In the genomic region with DNA sequence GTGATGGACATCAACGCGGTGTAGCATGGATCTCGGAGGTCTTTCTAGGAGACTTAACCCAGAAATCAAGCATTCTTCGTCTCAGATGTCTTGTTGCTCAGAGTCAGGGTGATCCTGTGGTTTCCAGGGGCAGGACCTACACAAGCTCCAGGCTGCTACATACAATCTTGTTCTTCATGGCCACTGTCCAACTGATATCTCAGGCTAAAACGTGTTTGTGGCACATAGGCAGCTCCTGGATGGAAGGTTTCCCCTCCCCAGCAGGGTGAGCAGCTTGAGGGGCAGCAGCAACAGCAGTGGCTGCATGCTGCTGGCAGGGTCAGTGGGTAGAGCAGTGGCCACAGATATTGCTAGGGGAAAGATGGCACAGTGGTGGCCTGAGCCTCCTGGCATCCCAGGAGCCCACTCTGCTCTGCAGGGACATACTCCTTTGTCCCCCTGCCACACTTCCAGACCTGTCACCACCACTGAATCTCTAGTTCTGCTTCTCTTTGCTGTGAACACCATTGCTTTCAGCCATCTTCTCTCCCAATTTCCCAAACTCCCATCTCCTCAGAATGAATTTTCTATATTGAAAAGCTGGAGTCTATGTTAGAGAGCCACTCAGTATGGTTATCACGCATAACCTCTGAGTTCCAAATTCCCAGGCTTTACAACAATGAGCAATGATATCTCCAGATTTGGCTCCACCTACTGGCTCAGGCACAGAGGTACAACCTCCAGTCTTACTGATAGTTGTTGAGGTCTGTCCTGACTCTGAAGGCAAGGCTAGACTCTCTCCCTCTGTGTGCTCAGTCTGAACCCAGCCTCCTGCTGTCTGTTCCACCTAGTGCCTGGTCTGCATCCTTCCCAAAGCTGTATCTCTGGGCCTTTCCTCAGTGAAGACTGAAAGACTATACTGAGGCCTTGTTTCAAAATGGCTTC, we compare ENCODE assay signal across 8 mouse cellular contexts. TPM values are rescaled to one million over a fixed set of nuclear protein-coding genes. Genes with fewer than 3 reads are reported as not detected.
DNase-seq lines count a peak whose midpoint lies in the region; ATAC-seq lines count a peak whose summit lies in the region.
"Had no signal": no experiment of that assay in that cellular context is flagged by ENCODE, and none has a peak within 500 bp of the region (broad histone marks: within the 10 kb centered on the region; RNA-seq: fewer than 3 reads in every experiment).

No protein-coding gene starts in this region.

- H3K27me3 ChIP-seq in hindbrain, embryonic 10.5 days (ENCODE audit: insufficient read depth, poor library complexity, severe bottlenecking) = no peaks in the 10 kb centered on the region
- no peaks in the 10 kb centered on the region for H3K27me3 ChIP-seq in limb, embryonic 11.5 days (ENCODE audit: control insufficient read depth, insufficient read depth, low read length)
- no peaks in the 10 kb centered on the region for H3K27me3 ChIP-seq in midbrain, embryonic 15.5 days (replicated peaks)
- H3K27me3 ChIP-seq: limb, embryonic 15.5 days had no signal

- H3K9me3 ChIP-seq in hindbrain, embryonic 10.5 days = no peaks in the 10 kb centered on the region
- H3K9me3 ChIP-seq in limb, embryonic 11.5 days (ENCODE audit: control insufficient read depth, low read length) = no peaks in the 10 kb centered on the region
- H3K9me3 ChIP-seq in midbrain, embryonic 15.5 days = no peaks in the 10 kb centered on the region
- H3K9me3 ChIP-seq: limb, embryonic 15.5 days had no signal

- no peak overlapping the region for H3K4me3 ChIP-seq in hindbrain, embryonic 10.5 days
- no peak overlapping the region for H3K4me3 ChIP-seq in limb, embryonic 11.5 days (ENCODE audit: low read depth, low read length)
- H3K4me3 ChIP-seq in midbrain, embryonic 15.5 days = no peak overlapping the region
- H3K4me3 ChIP-seq: limb, embryonic 15.5 days had no signal

- DNase-seq in right cerebral cortex, adult 2 months (ENCODE audit: low spot score in 2 of 2) = peak; percentile 25 to 38
- DNase-seq in right cerebral cortex, postnatal 36 days (ENCODE audit: low spot score in 2 of 2) = no peak
- peak; percentile 22 for DNase-seq in brain, embryonic 18.5 days (ENCODE audit: low read depth, low spot score)
- DNase-seq in hindbrain, embryonic 10.5 days (ENCODE audit: low spot score) = peak; percentile 42
- peak; percentile 58 for DNase-seq in limb, embryonic 11.5 days (ENCODE audit: low spot score)
- no peak for DNase-seq in urinary bladder, postnatal 25 days (ENCODE audit: low spot score)

- peak; percentile 62; the same call in 1 of the 2 replicates for ATAC-seq in limb, embryonic 11.5 days (ENCODE audit: insufficient number of reproducible peaks, low FRiP score, low TSS enrichment, low read depth)
- ATAC-seq in midbrain, embryonic 15.5 days (replicated peaks) = peak; percentile 90

- 71% methylated on average over 6 of the region's 6 CpGs for WGBS in hindbrain, embryonic 10.5 days
- WGBS in limb, embryonic 11.5 days = 65% methylated on average over 6 of the region's 6 CpGs
- WGBS in midbrain, embryonic 15.5 days = 74% methylated on average over 6 of the region's 6 CpGs

- no peaks in the 10 kb centered on the region for H3K36me3 ChIP-seq in hindbrain, embryonic 10.5 days
- H3K36me3 ChIP-seq in limb, embryonic 11.5 days (ENCODE audit: control insufficient read depth, insufficient read depth, low read length) = no peaks in the 10 kb centered on the region
- H3K36me3 ChIP-seq in midbrain, embryonic 15.5 days (replicated peaks) = no peaks in the 10 kb centered on the region
- H3K36me3 ChIP-seq: limb, embryonic 15.5 days had no signal

- H3K9ac ChIP-seq in limb, embryonic 11.5 days (ENCODE audit: low read length) = no peak overlapping the region
- H3K9ac ChIP-seq in midbrain, embryonic 15.5 days = no peak overlapping the region
- H3K9ac ChIP-seq: limb, embryonic 15.5 days had no signal

- no peak overlapping the region; the same call in 1 of the 2 replicates for H3K27ac ChIP-seq in hindbrain, embryonic 10.5 days
- no peak overlapping the region for H3K27ac ChIP-seq in limb, embryonic 11.5 days (replicated peaks; ENCODE audit: low read depth, low read length)
- H3K27ac ChIP-seq in midbrain, embryonic 15.5 days = no peak overlapping the region
- H3K27ac ChIP-seq: limb, embryonic 15.5 days had no signal

- H3K4me1 ChIP-seq in hindbrain, embryonic 10.5 days (replicated peaks) = no peaks in the 10 kb centered on the region
- no peaks in the 10 kb centered on the region for H3K4me1 ChIP-seq in limb, embryonic 11.5 days (ENCODE audit: control insufficient read depth, insufficient read depth, low read length)
- no peaks in the 10 kb centered on the region for H3K4me1 ChIP-seq in midbrain, embryonic 15.5 days
- H3K4me1 ChIP-seq: limb, embryonic 15.5 days had no signal

- H3K4me2 ChIP-seq in limb, embryonic 11.5 days (ENCODE audit: low read depth, severe bottlenecking) = no peak overlapping the region
- H3K4me2 ChIP-seq in midbrain, embryonic 15.5 days = no peak overlapping the region
- H3K4me2 ChIP-seq: limb, embryonic 15.5 days had no signal

RNA-seq across cellular contexts. Expression of gene Dppa1, which starts 36.8 kb away (rescaled TPM):
- not detected in 2 replicates for polyA plus RNA-seq in hindbrain, embryonic 10.5 days (2016; fragmentation: Nextera tagmentation; extraction: Ambion mirVana)
- not detected in 2 replicates for polyA plus RNA-seq in limb, embryonic 11.5 days (2014; fragmentation: Nextera tagmentation; extraction: Ambion mirVana)
- polyA plus RNA-seq in midbrain, embryonic 15.5 days (2015; fragmentation: Nextera tagmentation; extraction: Ambion mirVana) = not detected in 2 replicates
- polyA plus RNA-seq: limb, embryonic 15.5 days had no signal

RNA-seq across cellular contexts. Expression of gene Timd2, which starts 41.0 kb away (rescaled TPM):
- polyA plus RNA-seq in hindbrain, embryonic 10.5 days (2016; fragmentation: Nextera tagmentation; extraction: Ambion mirVana) = 0.12 TPM in 1 of 2 replicates, not detected in the other
- polyA plus RNA-seq in limb, embryonic 11.5 days (2014; fragmentation: Nextera tagmentation; extraction: Ambion mirVana) = 0.07 TPM in 1 of 2 replicates, not detected in the other
- 0.20 and 0.26 TPM in 2 replicates for polyA plus RNA-seq in midbrain, embryonic 15.5 days (2015; fragmentation: Nextera tagmentation; extraction: Ambion mirVana)

Comparison
In these comparisons a context has a peak if more than half of its experiments do, and no peak if none do; other contexts are left out.
1. DNase-seq: peak in right cerebral cortex, adult 2 months (2 of 2), brain, embryonic 18.5 days (single experiment), hindbrain, embryonic 10.5 days (single experiment) and limb, embryonic 11.5 days (single experiment); none in right cerebral cortex, postnatal 36 days (0 of 2) and urinary bladder, postnatal 25 days (single experiment).